Mouse (Mus musculus): Measurements from ENCODE around the gene Fam205a1. TPM values are rescaled to one million over a fixed set of nuclear protein-coding genes. Genes with fewer than 3 reads are reported as not detected.

Gene Fam205a1
- 0.11 and 0.14 TPM in 2 replicates for polyA plus RNA-seq (2012; rRNA removed)

GRCm38 (mm10) chr4:42853788-42854187 lies at the start of gene Fam205a1:
TSS of gene Fam205a1 (minus strand) at chr4:42853888.

GRCm38 (mm10) chr4:42874134-42874533 lies 20.4 kb upstream of the Fam205a1 start, which contains the start of gene Fam205c:
TSS of gene Fam205c (minus strand) at chr4:42874234.

GRCm38 (mm10) chr4:42856671-42857070 lies 3.0 kb upstream of the Fam205a1 start, which contains the start of gene Gm12394:
TSS of gene Gm12394 (minus strand) at chr4:42856771.

Other genes starting within 250 kb of the Fam205a1 start
- not detected in 2 replicates for gene Gm10591, start 241.7 kb downstream of the Fam205a1 start, polyA plus RNA-seq (2012; rRNA removed)
- gene Gm2564, start 224.2 kb downstream of the Fam205a1 start, polyA plus RNA-seq (2012; rRNA removed): 0.10 TPM in 1 of 2 replicates, not detected in the other
- gene Ccl27b, start 198.6 kb downstream of the Fam205a1 start, polyA plus RNA-seq (2012; rRNA removed): not detected in 2 replicates
- gene Il11ra2, start 192.0 kb downstream of the Fam205a1 start, polyA plus RNA-seq (2012; rRNA removed): not detected in 2 replicates
- gene 4930578G10Rik, start 118.3 kb downstream of the Fam205a1 start, polyA plus RNA-seq (2012; rRNA removed): not detected in 2 replicates
- gene Ccl19, start 97.3 kb downstream of the Fam205a1 start, polyA plus RNA-seq (2012; rRNA removed): 0.07 and 0.09 TPM in 2 replicates
- 0.25 and 0.67 TPM in 2 replicates for gene Ccl21a, start 79.9 kb downstream of the Fam205a1 start, polyA plus RNA-seq (2012; rRNA removed)
- gene Gm12394, start 2.9 kb upstream of the Fam205a1 start, polyA plus RNA-seq (2012; rRNA removed): not detected in 2 replicates
- gene Fam205c, start 20.3 kb upstream of the Fam205a1 start, polyA plus RNA-seq (2012; rRNA removed): 0.02 TPM in 2 replicates
- gene Phf24, start 62.8 kb upstream of the Fam205a1 start, polyA plus RNA-seq (2012; rRNA removed): 0.13 and 0.14 TPM in 2 replicates
- 1.4 and 1.5 TPM in 2 replicates for gene Dnajb5, start 95.9 kb upstream of the Fam205a1 start, polyA plus RNA-seq (2012; rRNA removed)
- gene 1700022I11Rik, start 115.7 kb upstream of the Fam205a1 start, polyA plus RNA-seq (2012; rRNA removed): 0.02 TPM in 1 of 2 replicates, not detected in the other
- 69.7 and 71.6 TPM in 2 replicates for gene Vcp, start 146.6 kb upstream of the Fam205a1 start, polyA plus RNA-seq (2012; rRNA removed)
- 6.0 and 6.1 TPM in 2 replicates for gene Fancg, start 156.6 kb upstream of the Fam205a1 start, polyA plus RNA-seq (2012; rRNA removed)
- 7.1 and 9.4 TPM in 2 replicates for gene Pigo, start 171.9 kb upstream of the Fam205a1 start, polyA plus RNA-seq (2012; rRNA removed)
- 76.7 and 78.4 TPM in 2 replicates for gene Stoml2, start 177.8 kb upstream of the Fam205a1 start, polyA plus RNA-seq (2012; rRNA removed)
- gene Fam214b, start 192.3 kb upstream of the Fam205a1 start, polyA plus RNA-seq (2012; rRNA removed): 14.9 and 15.7 TPM in 2 replicates
- gene Unc13b, start 205.1 kb upstream of the Fam205a1 start, polyA plus RNA-seq (2012; rRNA removed): 1.9 and 2.0 TPM in 2 replicates